Mouse (Mus musculus): ENCODE measurements around the gene Mns1. TPM values are rescaled to one million over a fixed set of nuclear protein-coding genes. Genes with fewer than 3 reads are reported as not detected.

Gene Mns1
- polyA plus RNA-seq (2021; fragmentation: Nextera tagmentation), result 2.4 and 5.3 TPM in 2 replicates
- long read RNA-seq, experiment 1, full-length matches to known transcripts, result 2 of 5 reads
- long read RNA-seq, experiment 1, partial matches to known transcripts, result 2 of 5 reads
- long read RNA-seq, experiment 1, other reads (novel, unspliced or antisense), result 1 of 5 reads
- long read RNA-seq, experiment 2, partial matches to known transcripts, result 1 of 2 reads
- long read RNA-seq, experiment 2, other reads (novel, unspliced or antisense), result 1 of 2 reads

DNA sequence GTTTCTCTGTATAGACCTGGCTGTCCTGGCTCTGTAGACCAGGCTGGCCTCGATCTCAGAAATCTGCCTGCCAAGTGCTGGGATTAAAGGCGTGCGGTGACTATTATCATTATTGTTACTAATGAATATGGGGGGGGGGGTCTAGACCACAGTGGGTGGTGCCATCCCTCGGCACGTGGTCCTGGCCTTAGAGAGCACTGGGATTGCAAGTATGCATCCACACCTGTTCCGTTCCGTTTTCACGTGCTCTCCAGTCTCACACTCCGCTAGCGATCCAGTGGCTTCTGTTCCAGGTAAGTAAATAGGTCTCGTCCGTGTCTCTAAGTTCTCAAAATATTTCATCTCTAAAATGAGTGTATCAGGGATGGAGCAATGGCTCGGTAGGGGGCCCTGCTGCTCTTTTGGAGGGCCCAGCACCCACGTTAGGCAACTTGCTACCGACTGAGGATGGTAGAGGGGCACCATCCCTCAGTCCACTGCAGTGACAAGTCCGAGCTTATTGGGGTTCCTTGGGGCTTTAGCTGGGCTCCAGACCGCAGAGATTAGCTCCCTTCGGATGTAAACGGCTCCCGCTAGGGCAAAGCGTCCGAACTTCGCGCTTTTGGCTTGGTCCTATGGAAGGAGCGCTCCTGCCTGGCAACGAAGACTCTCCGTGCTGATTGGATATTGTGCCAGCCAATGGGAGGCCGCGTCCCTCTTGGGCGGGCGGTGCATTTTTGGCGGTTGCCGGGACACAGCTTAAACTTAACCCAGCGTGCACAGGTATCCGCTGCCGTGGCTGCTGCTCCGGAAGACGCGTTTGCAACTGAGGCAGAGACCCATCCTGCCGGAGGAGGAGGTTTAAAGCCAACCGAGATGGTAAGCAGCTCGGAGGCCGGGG, at the start of gene Mns1:
Gene Mns1, plus strand, starts transcription at position 190 of the 880 bp plus-strand sequence.

DNA sequence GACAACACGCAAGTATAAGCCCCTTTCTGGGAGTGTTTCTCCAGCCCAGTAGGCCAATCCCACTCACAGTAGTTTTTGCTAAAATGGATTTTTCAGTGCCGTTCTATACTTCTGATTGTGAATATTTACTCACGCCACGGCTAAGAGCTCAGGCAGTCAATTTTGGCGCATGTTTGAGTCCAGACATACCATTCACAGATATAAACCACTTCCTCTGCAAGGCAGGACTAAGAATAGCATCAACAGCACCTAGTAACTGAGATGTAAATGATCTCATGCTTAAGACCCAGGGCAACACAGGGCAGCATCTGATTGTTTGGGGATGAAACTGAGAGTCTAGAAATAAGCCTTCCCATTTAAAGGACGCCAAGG, 54.4 kb downstream of the Mns1 start, which contains the start of gene Tex9:
Gene Tex9, minus strand, starts transcription at position 19 of the 372 bp plus-strand sequence.

Small RNA genes lying within 50 kb of the gene (microRNA-seq; reads per million reads assigned to microRNA genes)
- not detected for gene Gm28010

Other genes starting within 250 kb of the Mns1 start
- 7.7 and 8.4 TPM in 2 replicates for gene Zfp280d, start 163.2 kb upstream of the Mns1 start, polyA plus RNA-seq (2021; fragmentation: Nextera tagmentation)
- 5.1 and 7.1 TPM in 2 replicates for gene Tex9, start 54.2 kb downstream of the Mns1 start, polyA plus RNA-seq (2021; fragmentation: Nextera tagmentation)
- gene Rfx7, start 94.2 kb downstream of the Mns1 start, polyA plus RNA-seq (2021; fragmentation: Nextera tagmentation), result 1.9 and 2.5 TPM in 2 replicates
- gene Nedd4, start 224.3 kb downstream of the Mns1 start, polyA plus RNA-seq (2021; fragmentation: Nextera tagmentation), result 144 and 166 TPM in 2 replicates

Data from layer of hippocampus, adult 6 months (tissue).